Mouse (Mus musculus) thymus, adult 2 months (tissue): ENCODE measurements around the gene Syne2. TPM values are rescaled to one million over a fixed set of nuclear protein-coding genes. Genes with fewer than 3 reads are reported as not detected.
A peak's percentile ranks its signal among the peaks of the same experiment; 100 is the strongest.

Experiments
- DNase-seq: peaks from one replicate; pipeline ENCODE4 v3.0.0; 2021
- H3K27ac ChIP-seq: fragments of 200-500 bp; 2 replicates; pipeline ENCODE4 v1.5.1; 2012; ENCODE audit warnings: low read length, control low read depth; ENCODE audit not compliant: control insufficient read depth, insufficient read depth
- H3K27me3 ChIP-seq: fragments of 200-500 bp; 2 replicates; pipeline ENCODE4 v1.6.1; 2012; ENCODE audit warnings: mild to moderate bottlenecking, low read length, moderate library complexity, mixed read lengths; ENCODE audit not compliant: control insufficient read depth, insufficient read depth
- H3K36me3 ChIP-seq: fragments of 200-500 bp; 2 replicates; pipeline ENCODE4 v1.6.1; 2012; ENCODE audit warnings: mild to moderate bottlenecking, low read length, moderate library complexity; ENCODE audit not compliant: control insufficient read depth, insufficient read depth
- H3K4me1 ChIP-seq: fragments of 200-500 bp; replicated peaks from 2 replicates; pipeline ENCODE4 v1.6.1; 2012; ENCODE audit warnings: low read length; ENCODE audit not compliant: control insufficient read depth, insufficient read depth
- H3K4me3 ChIP-seq: fragments of 200-500 bp; 2 replicates; pipeline ENCODE4 v1.5.1; 2012; ENCODE audit warnings: mild to moderate bottlenecking, low read length, control low read depth, moderate library complexity; ENCODE audit not compliant: control insufficient read depth, insufficient read depth
- CTCF ChIP-seq: fragments of 200-500 bp; IDR thresholded peaks from 2 replicates; pipeline ENCODE4 v1.5.1; 2012; ENCODE audit warnings: mild to moderate bottlenecking, control low read depth, low read length, moderate library complexity, borderline replicate concordance; ENCODE audit not compliant: control insufficient read depth, poor library complexity, insufficient read depth; ENCODE audit errors: extremely low read depth
- POLR2A ChIP-seq: fragments of 200-500 bp; IDR thresholded peaks from 2 replicates; pipeline ENCODE4 v1.6.1; 2012; ENCODE audit warnings: mild to moderate bottlenecking, low read length, control low read depth, moderate library complexity; ENCODE audit not compliant: control insufficient read depth, poor library complexity, insufficient read depth; ENCODE audit errors: extremely low read depth
- WGBS: fragments of 180-500 bp; shearing (Covaris S2); methylation state at CpG from one replicate; pipeline ENCODE4 v1.1.7; 2018; 5-methylcytosine and 5-hydroxymethylcytosine counted together
- polyA plus RNA-seq: library from polyadenylated mRNA; depleted of rRNA; stranded (reverse); fragments of >200 nt; gene quantifications from 2 replicates; pipeline ENCODE4 v1.2.3, GENCODE M21; 2012

Syne2 gene
- polyA plus RNA-seq, 1 experiment, result 15.5 TPM

DNA sequence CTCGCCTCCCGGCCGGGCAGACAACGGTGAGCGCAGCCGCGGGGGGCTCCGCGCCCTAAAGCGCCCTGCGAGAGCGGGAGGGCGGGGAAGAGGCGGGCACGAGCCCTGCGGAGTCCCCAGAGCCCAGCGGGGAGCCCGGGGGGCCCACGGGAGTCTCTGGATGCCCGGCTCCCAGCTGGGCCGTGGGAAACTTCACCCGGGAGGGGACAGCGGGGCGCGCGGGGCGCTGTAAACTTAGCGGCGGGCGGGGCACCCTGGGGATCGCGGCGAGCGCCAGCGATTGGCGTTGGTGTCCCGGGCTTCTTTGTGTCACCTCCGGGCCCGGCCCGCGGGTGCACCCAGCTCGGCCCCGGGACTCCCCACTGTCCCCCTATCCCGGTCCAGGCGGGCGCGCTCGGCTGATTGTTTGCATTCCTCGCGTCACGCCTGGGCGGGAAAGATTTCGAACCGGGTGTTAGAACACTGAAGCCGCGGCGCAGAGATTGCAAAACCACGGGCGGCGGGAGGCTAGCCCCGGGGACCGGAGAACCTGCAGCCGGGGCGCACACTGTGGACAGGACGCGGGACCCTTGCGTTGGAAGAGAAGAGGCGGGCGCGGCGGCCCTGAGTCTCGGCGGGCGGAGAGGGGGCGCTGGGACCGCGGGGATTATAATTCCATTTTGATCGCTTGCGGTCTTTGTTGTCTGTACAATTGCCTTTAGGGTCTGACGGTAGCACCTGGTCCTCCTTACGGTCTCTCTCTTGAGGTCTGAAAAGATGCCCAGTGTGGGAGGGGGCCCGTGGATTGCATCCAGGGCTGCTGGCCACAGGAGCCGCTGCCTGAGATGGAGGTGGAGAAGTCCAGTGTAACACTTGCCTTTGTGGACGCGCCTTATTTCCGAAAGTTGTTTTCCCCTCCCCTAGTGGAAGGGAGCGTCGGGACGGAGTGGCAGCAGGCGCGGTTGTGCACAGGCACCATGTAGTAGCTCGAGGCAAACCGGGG lies 810 bp downstream of the Syne2 start:
- Histone ChIP-seq H3K36me3 (no peaks in the 10 kb centered on the region), H3K27me3 (peaks cover 5% of the 10 kb centered on the region; the same call in 1 of the 2 replicates), H3K4me3 (peak overlapping the region; percentile 67), H3K27ac (no peak overlapping the region), H3K4me1 (peaks cover 7% of the 10 kb centered on the region)
- TF ChIP-seq POLR2A (0 out of 2 replicates have a peak, but pooled peaks have one; percentile 10), CTCF (no peak)
- DNase-seq, result peak; percentile 40
- WGBS, result 1% methylated on average over 89 of the region's 93 CpGs

DNA sequence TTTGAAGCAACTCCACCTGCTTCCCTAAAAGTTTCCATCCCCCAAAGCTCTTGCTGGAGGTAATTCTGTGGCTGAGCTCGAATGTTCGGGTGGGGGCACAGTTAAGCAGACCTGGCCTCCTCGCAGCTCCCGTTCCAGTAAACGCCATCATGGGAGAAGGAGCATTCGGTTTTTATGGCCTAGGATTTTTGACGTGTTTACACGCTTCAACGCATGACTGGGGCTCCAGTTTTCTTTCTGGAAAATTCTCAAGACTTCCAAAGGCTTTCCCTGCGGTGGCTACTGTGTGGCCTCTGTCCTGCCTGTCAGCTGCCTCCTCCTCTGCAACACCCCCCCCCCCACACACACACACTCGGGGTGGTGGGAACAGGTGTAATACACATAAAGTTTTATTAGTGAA lies 1.5 kb downstream of the Syne2 start:
- DNase-seq, result no peak
- Histone ChIP-seq H3K4me1 (peaks cover 7% of the 10 kb centered on the region), H3K4me3 (no peak overlapping the region), H3K36me3 (no peaks in the 10 kb centered on the region), H3K27ac (no peak overlapping the region), H3K27me3 (peaks cover 5% of the 10 kb centered on the region; the same call in 1 of the 2 replicates)
- 59% methylated on average over 11 of the region's 11 CpGs for WGBS
- TF ChIP-seq CTCF (no peak), POLR2A (no peak)

DNA sequence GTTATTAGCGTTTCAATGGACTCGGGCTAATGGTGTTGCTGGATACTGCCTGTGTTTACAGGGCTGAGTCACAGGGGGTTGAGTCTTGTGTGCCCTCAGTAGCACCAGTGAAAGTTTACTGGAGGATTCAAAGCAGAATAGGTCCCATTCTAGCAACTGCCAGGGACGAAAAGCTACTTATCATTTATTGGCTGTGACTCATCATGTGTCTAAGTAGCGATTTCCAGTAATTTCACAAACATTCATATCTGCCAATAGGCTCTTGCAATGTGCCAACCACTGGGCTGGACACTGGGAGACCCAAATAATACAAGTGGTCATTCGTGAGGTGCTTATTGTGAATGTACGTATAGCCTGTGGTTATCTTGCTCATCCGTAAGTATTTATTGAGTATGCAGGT lies 2.3 kb downstream of the Syne2 start:
- Histone ChIP-seq H3K27ac (no peak overlapping the region), H3K36me3 (no peaks in the 10 kb centered on the region), H3K4me3 (no peak overlapping the region), H3K4me1 (peaks cover 7% of the 10 kb centered on the region), H3K27me3 (peaks cover 5% of the 10 kb centered on the region; the same call in 1 of the 2 replicates)
- no peak for TF ChIP-seq POLR2A
- DNase-seq, result no peak
- 94% methylated on average over 7 of the region's 7 CpGs for WGBS

DNA sequence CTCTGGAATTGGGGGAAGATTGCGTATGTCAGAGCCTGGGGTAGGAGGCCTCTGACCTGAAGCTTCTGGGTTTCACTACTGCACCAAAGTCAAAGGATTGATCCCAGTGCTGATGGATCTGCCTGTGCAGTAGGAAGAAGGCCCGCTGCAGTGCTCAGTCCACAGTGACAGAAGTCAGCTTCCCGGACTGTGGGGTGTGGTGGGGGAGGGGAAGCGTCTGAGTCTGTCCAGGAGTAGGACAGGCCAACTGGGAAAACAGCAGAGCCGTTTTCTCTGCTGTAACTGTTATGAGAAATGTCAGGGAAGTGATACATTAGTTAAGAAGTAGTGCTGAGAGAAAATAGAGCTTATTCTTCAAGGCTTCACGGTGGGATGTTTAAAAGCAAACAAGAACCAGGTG lies 4.2 kb downstream of the Syne2 start:
- WGBS, result 91% methylated on average over 6 of the region's 6 CpGs
- H3K27ac ChIP-seq, result no peak overlapping the region
- no peak for DNase-seq
- H3K4me1 ChIP-seq, result peaks cover 7% of the 10 kb centered on the region
- H3K27me3 ChIP-seq, result peaks cover 5% of the 10 kb centered on the region; the same call in 1 of the 2 replicates
- TF ChIP-seq CTCF (no peak), POLR2A (no peak)
- no peaks in the 10 kb centered on the region for H3K36me3 ChIP-seq
- no peak overlapping the region for H3K4me3 ChIP-seq

DNA sequence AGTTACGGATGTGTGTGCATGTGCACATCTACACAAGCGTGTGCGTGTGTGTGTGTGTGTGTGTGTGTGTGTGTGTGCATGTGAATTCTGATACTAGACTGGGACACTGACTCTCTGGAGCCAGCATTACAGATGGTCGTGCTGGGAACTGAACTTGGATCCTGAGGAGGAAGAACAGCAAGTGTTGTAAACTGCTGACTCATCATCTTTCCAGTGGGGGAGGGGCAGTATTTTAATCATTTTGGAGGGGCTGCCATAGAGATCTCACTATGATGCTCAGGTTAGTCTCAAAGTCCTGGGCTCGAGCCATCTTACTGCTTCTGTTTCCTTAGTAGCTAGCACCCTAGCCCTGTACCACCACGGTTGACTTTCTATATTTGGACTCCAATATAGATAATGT lies 5.5 kb downstream of the Syne2 start:
- H3K36me3 ChIP-seq, result no peaks in the 10 kb centered on the region
- H3K4me3 ChIP-seq, result no peak overlapping the region
- 93% methylated on average over 6 of the region's 6 CpGs for WGBS
- no peak overlapping the region for H3K27ac ChIP-seq
- TF ChIP-seq POLR2A (no peak), CTCF (no peak)
- H3K4me1 ChIP-seq, result peaks cover 7% of the 10 kb centered on the region
- peaks cover 5% of the 10 kb centered on the region; the same call in 1 of the 2 replicates for H3K27me3 ChIP-seq
- DNase-seq, result no peak

DNA sequence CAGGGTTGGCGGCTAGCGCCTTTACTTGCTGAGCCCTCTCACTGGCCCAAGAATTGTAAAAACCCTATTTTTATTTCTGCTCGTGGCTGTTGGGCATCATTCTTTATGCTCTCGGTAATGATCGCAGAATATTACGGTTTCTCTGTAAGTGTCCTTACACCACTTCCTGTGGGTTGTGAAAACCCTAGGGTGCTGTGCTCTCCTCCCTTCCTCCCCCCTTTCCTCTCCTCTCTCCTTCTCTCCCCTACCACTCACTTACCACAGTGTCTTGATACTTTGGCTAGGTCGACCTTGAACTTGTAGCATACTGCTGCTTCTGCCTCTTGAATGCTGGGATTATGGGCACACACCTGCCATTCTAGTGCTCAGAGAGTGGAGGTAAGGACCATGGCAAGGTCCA lies 7.5 kb downstream of the Syne2 start:
- DNase-seq, result no peak
- Histone ChIP-seq H3K36me3 (no peaks in the 10 kb centered on the region), H3K27me3 (no peaks in the 10 kb centered on the region; the same call in 1 of the 2 replicates), H3K4me3 (no peak overlapping the region), H3K4me1 (no peaks in the 10 kb centered on the region), H3K27ac (no peak overlapping the region)
- WGBS, result 29% methylated on average over 7 of the region's 7 CpGs
- TF ChIP-seq POLR2A, result no peak
- no peak for TF ChIP-seq CTCF
